Mouse (Mus musculus) brain, adult 2 months (tissue): ENCODE data around the gene Gpsm1.
"Not testable (repeated sequence)": the region's sequence is repeated elsewhere in the genome, so short reads cannot be mapped to it uniquely, and the experiment has no call there.

Experiments used
- DNase-seq: peaks from one replicate; pipeline ENCODE4 v3.0.0; 2011; ENCODE audit warnings: low read depth, low spot score

The Gpsm1 gene

GRCm38 (mm10) chr2:26372396-26372795 is 57.1 kb downstream of the Gpsm1 start:
- no peak for DNase-seq

GRCm38 (mm10) chr2:26380131-26380771 is 64.9 kb downstream of the Gpsm1 start, which contains the start of gene Snapc4:
TSS of gene Snapc4 (minus strand) at chr2:26380653.
- peak; percentile 94 for DNase-seq

- DNase-seq = not testable (repeated sequence)
Observed at GRCm38 (mm10) chr2:26380871-26381270, 65.6 kb downstream of the Gpsm1 start.

- no peak for DNase-seq
Observed at GRCm38 (mm10) chr2:26387713-26388112, 72.4 kb downstream of the Gpsm1 start.

GRCm38 (mm10) chr2:26388682-26389153 is 73.4 kb downstream of the Gpsm1 start:
- DNase-seq = no peak

GRCm38 (mm10) chr2:26389154-26389690 is 73.9 kb downstream of the Gpsm1 start, which contains the start of the genes Entr1 and Pmpca:
TSS of gene Entr1 (minus strand) at chr2:26389316.
TSS of gene Pmpca (plus strand) at chr2:26389339.
- DNase-seq = peak; percentile 92

- no peak for DNase-seq
Observed at GRCm38 (mm10) chr2:26390954-26391353, 75.6 kb downstream of the Gpsm1 start.

GRCm38 (mm10) chr2:26391617-26392016 is 76.3 kb downstream of the Gpsm1 start:
- DNase-seq = no peak
